Mouse (Mus musculus): Measurements from ENCODE around the gene Iqcd. TPM values are rescaled to one million over a fixed set of nuclear protein-coding genes. Genes with fewer than 3 reads are reported as not detected.
A peak's percentile ranks its signal among the peaks of the same experiment; 100 is the strongest.

Gene Iqcd
- polyA plus RNA-seq, 1 experiment, result 1.6 TPM

GRCm38 (mm10) chr5:120628624-120629023, 39.8 kb downstream of the Iqcd start:
- DNase-seq (ENCODE audit: low spot score), result no peak

- no peak for DNase-seq (ENCODE audit: low spot score)
Observed at GRCm38 (mm10) chr5:120631128-120631527, 42.3 kb downstream of the Iqcd start.

GRCm38 (mm10) chr5:120631892-120632291, 43.1 kb downstream of the Iqcd start:
- DNase-seq (ENCODE audit: low spot score), result no peak

GRCm38 (mm10) chr5:120634131-120634530, 45.3 kb downstream of the Iqcd start, which contains the start of gene Cfap73:
Cfap73 (minus strand) TSS chr5:120634235.
- DNase-seq (ENCODE audit: low spot score), result no peak

- no peak for DNase-seq (ENCODE audit: low spot score)
Observed at GRCm38 (mm10) chr5:120634860-120635259, 46.0 kb downstream of the Iqcd start.

- no peak for DNase-seq (ENCODE audit: low spot score)
Observed at GRCm38 (mm10) chr5:120635633-120636032, 46.8 kb downstream of the Iqcd start.

GRCm38 (mm10) chr5:120640094-120640493, 51.3 kb downstream of the Iqcd start:
- no peak for DNase-seq (ENCODE audit: low spot score)

- no peak for DNase-seq (ENCODE audit: low spot score)
Observed at GRCm38 (mm10) chr5:120643365-120644085, 54.7 kb downstream of the Iqcd start.

GRCm38 (mm10) chr5:120644227-120644626, 55.4 kb downstream of the Iqcd start:
- DNase-seq (ENCODE audit: low spot score), result no peak

- DNase-seq (ENCODE audit: low spot score), result no peak
Observed at GRCm38 (mm10) chr5:120645851-120646250, 57.0 kb downstream of the Iqcd start.

- no peak for DNase-seq (ENCODE audit: low spot score)
Observed at GRCm38 (mm10) chr5:120647361-120647760, 58.5 kb downstream of the Iqcd start.

GRCm38 (mm10) chr5:120647814-120648491, 59.1 kb downstream of the Iqcd start:
- no peak for DNase-seq (ENCODE audit: low spot score)

GRCm38 (mm10) chr5:120648569-120649373, 60.0 kb downstream of the Iqcd start, which contains the start of gene Rasal1:
Rasal1 (plus strand) TSS chr5:120648812.
- DNase-seq (ENCODE audit: low spot score), result peak; percentile 32

GRCm38 (mm10) chr5:120649374-120649933, 60.6 kb downstream of the Iqcd start:
- no peak for DNase-seq (ENCODE audit: low spot score)

- DNase-seq (ENCODE audit: low spot score), result no peak
Observed at GRCm38 (mm10) chr5:120649938-120650337, 61.1 kb downstream of the Iqcd start.

GRCm38 (mm10) chr5:120651230-120651629, 62.4 kb downstream of the Iqcd start:
- DNase-seq (ENCODE audit: low spot score), result no peak

GRCm38 (mm10) chr5:120652915-120653701, 64.3 kb downstream of the Iqcd start:
- no peak for DNase-seq (ENCODE audit: low spot score)

GRCm38 (mm10) chr5:120653873-120654272, 65.1 kb downstream of the Iqcd start:
- no peak for DNase-seq (ENCODE audit: low spot score)

GRCm38 (mm10) chr5:120656281-120656751, 67.5 kb downstream of the Iqcd start:
- no peak for DNase-seq (ENCODE audit: low spot score)
